In the genomic region with DNA sequence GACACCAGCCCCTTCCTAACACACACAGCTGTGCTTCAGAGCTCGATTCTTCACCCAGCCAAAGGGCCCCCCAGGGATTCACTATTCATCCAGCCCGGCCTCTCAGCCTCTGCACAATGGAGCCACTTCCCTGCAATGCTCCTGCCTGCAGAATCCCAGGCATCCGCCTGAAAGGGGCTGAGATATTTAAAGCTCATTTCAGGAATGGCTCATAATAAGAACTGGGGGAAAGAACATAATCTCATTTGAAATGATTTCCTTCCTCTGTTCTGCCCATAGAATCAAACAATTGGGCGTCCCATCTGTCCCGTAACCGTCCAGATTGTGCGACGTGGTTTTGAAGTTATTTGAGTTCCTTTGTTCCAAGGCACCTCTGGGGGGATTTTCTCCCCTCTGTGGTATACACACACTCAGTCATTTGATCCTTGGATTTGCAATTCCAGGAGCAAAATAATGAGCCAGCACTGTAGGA, we compare ENCODE assay signal across 7 mouse cellular contexts. TPM values are rescaled to one million over a fixed set of nuclear protein-coding genes. Genes with fewer than 3 reads are reported as not detected.
DNase-seq lines count a peak whose midpoint lies in the region; ATAC-seq and TF ChIP-seq lines count a peak whose summit lies in the region.

No protein-coding gene starts in this region.

- no peak for TF ChIP-seq CTCF in heart, postnatal 0 days (IDR thresholded peaks at IDR 0.05; ENCODE audit: low read depth)
- no peak for TF ChIP-seq CTCF in layer of hippocampus, adult 2 months (conservative IDR thresholded peaks at IDR 0.05)

- peak overlapping the region; percentile 57 for H3K27ac ChIP-seq in brown adipose tissue, adult 24 weeks (replicated peaks; ENCODE audit: low read depth, low read length)
- 0 out of 2 replicates have a peak overlapping the region, but pooled peaks have one; percentile 8 for H3K27ac ChIP-seq in embryonic facial prominence, embryonic 11.5 days (replicated peaks; ENCODE audit: low read depth, low read length)
- H3K27ac ChIP-seq in heart, postnatal 0 days (ENCODE audit: low read depth), result peak overlapping the region; percentile 66
- peak overlapping the region; percentile 80 for H3K27ac ChIP-seq in midbrain, embryonic 13.5 days
- no peak overlapping the region for H3K27ac ChIP-seq in liver, embryonic 11.5 days (ENCODE audit: low read depth, low read length)
- H3K27ac ChIP-seq in layer of hippocampus, adult 2 months, result no peak overlapping the region

- peak; percentile 31 for TF ChIP-seq EP300 in heart, postnatal 0 days (IDR thresholded peaks at IDR 0.05; ENCODE audit: low read depth)

- H3K36me3 ChIP-seq in embryonic facial prominence, embryonic 11.5 days (replicated peaks; ENCODE audit: control insufficient read depth, insufficient read depth, low read depth, low read length), result no peaks in the 10 kb centered on the region
- H3K36me3 ChIP-seq in heart, postnatal 0 days (replicated peaks; ENCODE audit: control insufficient read depth, insufficient read depth, low read length), result no peaks in the 10 kb centered on the region
- H3K36me3 ChIP-seq in midbrain, embryonic 13.5 days, result no peaks in the 10 kb centered on the region
- H3K36me3 ChIP-seq in liver, embryonic 11.5 days (ENCODE audit: control insufficient read depth, insufficient read depth, low read length), result no peaks in the 10 kb centered on the region

- ATAC-seq in embryonic facial prominence, embryonic 11.5 days (replicated peaks; ENCODE audit: insufficient number of reproducible peaks, low FRiP score, low TSS enrichment, low read depth), result peak; percentile 92
- peak; percentile 17; the same call in 1 of the 2 replicates for ATAC-seq in heart, postnatal 0 days (ENCODE audit: insufficient read depth, low read depth)
- ATAC-seq in midbrain, embryonic 13.5 days, result peak; percentile 97
- no peak for ATAC-seq in liver, embryonic 11.5 days (replicated peaks; ENCODE audit: low FRiP score)

- peaks cover 11% of the 10 kb centered on the region for H3K4me1 ChIP-seq in brown adipose tissue, adult 24 weeks (ENCODE audit: control insufficient read depth, insufficient read depth, insufficient read length, low read length)
- H3K4me1 ChIP-seq in embryonic facial prominence, embryonic 11.5 days (ENCODE audit: control insufficient read depth, insufficient read depth, low read length), result no peaks in the 10 kb centered on the region
- H3K4me1 ChIP-seq in heart, postnatal 0 days (ENCODE audit: control insufficient read depth, insufficient read depth), result peaks cover 18% of the 10 kb centered on the region
- H3K4me1 ChIP-seq in midbrain, embryonic 13.5 days (replicated peaks), result peaks cover 16% of the 10 kb centered on the region
- H3K4me1 ChIP-seq in liver, embryonic 11.5 days (replicated peaks; ENCODE audit: control insufficient read depth, insufficient read depth, low read length), result peaks cover 19% of the 10 kb centered on the region

- H3K4me3 ChIP-seq in brown adipose tissue, adult 24 weeks (ENCODE audit: insufficient read depth, low read depth, low read length), result no peak overlapping the region
- H3K4me3 ChIP-seq in embryonic facial prominence, embryonic 11.5 days (ENCODE audit: low read depth, low read length), result no peak overlapping the region
- no peak overlapping the region for H3K4me3 ChIP-seq in heart, postnatal 0 days (ENCODE audit: low read depth, low read length)
- H3K4me3 ChIP-seq in midbrain, embryonic 13.5 days (replicated peaks), result no peak overlapping the region
- no peak overlapping the region for H3K4me3 ChIP-seq in liver, embryonic 11.5 days (ENCODE audit: low read depth, low read length)
- H3K4me3 ChIP-seq in layer of hippocampus, adult 2 months, result no peak overlapping the region

- H3K27me3 ChIP-seq in embryonic facial prominence, embryonic 11.5 days (ENCODE audit: control insufficient read depth, insufficient read depth, low read length), result no peaks in the 10 kb centered on the region
- H3K27me3 ChIP-seq in heart, postnatal 0 days (ENCODE audit: control insufficient read depth, insufficient read depth, low read length), result no peaks in the 10 kb centered on the region
- H3K27me3 ChIP-seq in midbrain, embryonic 13.5 days, result peaks cover 31% of the 10 kb centered on the region
- no peaks in the 10 kb centered on the region for H3K27me3 ChIP-seq in liver, embryonic 11.5 days (replicated peaks; ENCODE audit: control insufficient read depth, insufficient read depth, low read length)

- peak overlapping the region; percentile 1; the same call in 1 of the 2 replicates for H3K9ac ChIP-seq in embryonic facial prominence, embryonic 11.5 days (replicated peaks; ENCODE audit: low read length)
- H3K9ac ChIP-seq in heart, postnatal 0 days (replicated peaks; ENCODE audit: low read depth, low read length), result no peak overlapping the region
- H3K9ac ChIP-seq in midbrain, embryonic 13.5 days (replicated peaks), result no peak overlapping the region
- H3K9ac ChIP-seq in liver, embryonic 11.5 days (ENCODE audit: low read depth, low read length), result no peak overlapping the region

- DNase-seq in embryonic facial prominence, embryonic 11.5 days (ENCODE audit: low spot score), result peak; percentile 59
- peak; percentile 25 for DNase-seq in heart, postnatal 0 days (ENCODE audit: low spot score)
- DNase-seq in liver, embryonic 11.5 days (ENCODE audit: low spot score), result no peak
- DNase-seq in yolk sac, embryonic 10.5 days (ENCODE audit: low spot score), result no peak
- no peak for DNase-seq in layer of hippocampus, adult 2 months (ENCODE audit: low spot score in 2 of 2)

- H3K9me3 ChIP-seq in embryonic facial prominence, embryonic 11.5 days (replicated peaks; ENCODE audit: control insufficient read depth, low read length), result no peaks in the 10 kb centered on the region
- no peaks in the 10 kb centered on the region for H3K9me3 ChIP-seq in heart, postnatal 0 days (replicated peaks; ENCODE audit: control insufficient read depth, low read length)
- peaks cover 10% of the 10 kb centered on the region; the same call in 1 of the 2 replicates for H3K9me3 ChIP-seq in midbrain, embryonic 13.5 days
- H3K9me3 ChIP-seq in liver, embryonic 11.5 days (ENCODE audit: control insufficient read depth, low read length), result no peaks in the 10 kb centered on the region

- 20% methylated on average over 8 of the region's 8 CpGs for WGBS in embryonic facial prominence, embryonic 11.5 days
- WGBS in heart, postnatal 0 days, result 32% methylated on average over 8 of the region's 8 CpGs
- 1% methylated on average over 8 of the region's 8 CpGs for WGBS in midbrain, embryonic 13.5 days
- 64% methylated on average over 8 of the region's 8 CpGs for WGBS in liver, embryonic 11.5 days

- H3K4me2 ChIP-seq in embryonic facial prominence, embryonic 11.5 days (ENCODE audit: low read depth, low read length), result no peak overlapping the region
- no peak overlapping the region for H3K4me2 ChIP-seq in heart, postnatal 0 days (ENCODE audit: low read depth, low read length)
- peak overlapping the region; percentile 1; the same call in 1 of the 2 replicates for H3K4me2 ChIP-seq in midbrain, embryonic 13.5 days (replicated peaks)
- no peak overlapping the region for H3K4me2 ChIP-seq in liver, embryonic 11.5 days

RNA-seq across cellular contexts. Expression of a gene that starts 48.4 kb away (rescaled TPM):
- 60.2 and 61.2 TPM in 2 replicates for polyA plus RNA-seq in brown adipose tissue, adult 24 weeks (2012; ENCODE audit: insufficient read depth, insufficient read length, missing spikeins)
- polyA plus RNA-seq in embryonic facial prominence, embryonic 11.5 days (2014; fragmentation: Nextera tagmentation; extraction: Ambion mirVana), result 2.0 and 3.2 TPM in 2 replicates
- total RNA-seq in heart, postnatal 0 days (2014; rRNA removed; ENCODE audit: low replicate concordance), result 17.3 and 27.4 TPM in 2 replicates
- polyA plus RNA-seq in heart, postnatal 0 days (2015; fragmentation: Nextera tagmentation; extraction: Ambion mirVana), result 16.9 and 17.7 TPM in 2 replicates
- polyA plus RNA-seq in midbrain, embryonic 13.5 days (2015; fragmentation: Nextera tagmentation; extraction: Ambion mirVana), result 1.9 and 2.3 TPM in 2 replicates
- 5.3 and 6.4 TPM in 2 replicates for polyA plus RNA-seq in liver, embryonic 11.5 days (2014; fragmentation: Nextera tagmentation; extraction: Ambion mirVana)
- under 1 TPM; 0.69 to 0.72 TPM for total RNA-seq in layer of hippocampus, adult 2 months (2021)

Comparison
In these comparisons a context has a peak if more than half of its experiments do, and no peak if none do; other contexts are left out.
1. H3K27ac ChIP-seq: peak in brown adipose tissue, adult 24 weeks (single experiment), embryonic facial prominence, embryonic 11.5 days (single experiment), heart, postnatal 0 days (single experiment) and midbrain, embryonic 13.5 days (single experiment); none in liver, embryonic 11.5 days (single experiment) and layer of hippocampus, adult 2 months (single experiment).
2. DNase-seq: peak in embryonic facial prominence, embryonic 11.5 days (single experiment) and heart, postnatal 0 days (single experiment); none in liver, embryonic 11.5 days (single experiment), yolk sac, embryonic 10.5 days (single experiment) and layer of hippocampus, adult 2 months (0 of 2).